Comparison of ENCODE assay signal across 8 mouse cellular contexts in the genomic region with DNA sequence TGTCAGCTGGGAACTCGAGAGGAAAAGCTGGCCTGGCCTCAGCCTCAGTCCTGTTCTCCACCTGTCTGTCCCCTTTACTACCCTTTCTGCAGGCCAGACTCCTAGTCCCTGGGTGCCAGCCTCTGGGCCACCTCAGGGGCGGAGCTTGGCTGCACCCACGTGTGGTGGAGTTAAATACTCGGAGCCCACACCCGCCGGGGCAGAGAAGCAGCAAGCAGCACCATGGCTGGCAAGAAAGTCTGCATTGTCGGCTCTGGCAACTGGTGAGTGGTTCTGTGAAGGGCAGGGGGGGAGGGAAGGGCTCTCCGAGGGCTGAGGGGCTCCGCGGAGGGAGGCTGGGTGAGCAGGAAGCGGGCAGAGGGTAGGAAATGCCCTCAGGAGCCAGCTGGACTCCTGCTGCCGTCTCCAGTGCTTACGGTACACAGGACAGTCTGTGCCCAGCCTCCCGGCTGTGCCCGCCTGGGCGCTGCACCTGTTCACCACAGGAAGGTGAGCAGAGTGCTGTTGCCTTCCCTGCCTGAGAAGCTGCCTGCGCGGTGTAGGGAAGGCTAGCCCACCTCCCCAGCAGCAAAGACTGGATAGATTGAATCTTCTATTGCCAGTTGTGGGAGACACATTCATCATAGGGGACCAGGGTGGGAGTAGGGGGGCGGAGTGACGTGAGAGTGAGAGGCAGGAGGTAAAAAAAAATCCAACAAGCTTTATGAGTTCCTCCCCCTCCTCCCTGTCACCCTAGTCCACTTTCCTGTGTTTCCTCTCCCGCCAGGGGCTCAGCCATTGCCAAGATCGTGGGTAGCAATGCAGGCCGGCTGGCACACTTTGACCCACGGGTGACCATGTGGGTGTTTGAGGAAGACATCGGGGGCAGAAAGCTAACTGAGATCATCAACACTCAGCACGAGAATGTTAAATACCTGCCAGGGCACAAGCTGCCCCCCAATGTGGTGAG. TPM values are rescaled to one million over a fixed set of nuclear protein-coding genes. Genes with fewer than 3 reads are reported as not detected.
DNase-seq lines count a peak whose midpoint lies in the region; ATAC-seq lines count a peak whose summit lies in the region.

Gene Gpd1, plus strand, starts transcription at position 130 of the 949 bp plus-strand sequence.

- H3K27ac ChIP-seq in kidney, embryonic 14.5 days (ENCODE audit: low read depth, low read length) = peak within 1 kb of the TSS; percentile 37; the same call in 1 of the 2 replicates
- peak within 1 kb of the TSS; percentile 65; the same call in 1 of the 2 replicates for H3K27ac ChIP-seq in liver, embryonic 13.5 days

- peak; percentile 70 to 83 for DNase-seq in left cerebral cortex, adult 18-20 months (ENCODE audit: low spot score in 2 of 2)
- DNase-seq in left cerebral cortex, adult 11 months (ENCODE audit: low spot score) = no peak
- peak; percentile 87 to 90 for DNase-seq in cerebellum, adult 18-20 months
- DNase-seq in gastrocnemius, postnatal 4 days (ENCODE audit: low spot score in 2 of 2) = no peak
- no peak for DNase-seq in liver, embryonic 13.5 days
- DNase-seq in right cerebral cortex, adult 2 months (ENCODE audit: low spot score in 2 of 2) = peak; percentile 66 to 68
- no peak for DNase-seq in spleen, adult 18-20 months

- WGBS in kidney, embryonic 14.5 days = 53% methylated on average over 26 of the region's 26 CpGs
- 63% methylated on average over 26 of the region's 26 CpGs for WGBS in liver, embryonic 13.5 days (ENCODE audit: insufficient replicate concordance)

- H3K9ac ChIP-seq in kidney, embryonic 14.5 days (ENCODE audit: low read depth, low read length) = no peak within 1 kb of the TSS
- H3K9ac ChIP-seq in liver, embryonic 13.5 days = no peak within 1 kb of the TSS

- peaks cover 24% of the 10 kb centered on the region for H3K36me3 ChIP-seq in kidney, embryonic 14.5 days (ENCODE audit: control insufficient read depth, insufficient read depth, low read length)
- H3K36me3 ChIP-seq in liver, embryonic 13.5 days = peaks cover 22% of the 10 kb centered on the region

- H3K4me1 ChIP-seq in kidney, embryonic 14.5 days (ENCODE audit: control insufficient read depth, insufficient read depth, low read length) = peaks cover 24% of the 10 kb centered on the region
- H3K4me1 ChIP-seq in liver, embryonic 13.5 days (replicated peaks) = peaks cover 40% of the 10 kb centered on the region

- no peaks in the 10 kb centered on the region for H3K27me3 ChIP-seq in kidney, embryonic 14.5 days (ENCODE audit: control insufficient read depth, insufficient read depth, low read length)
- no peaks in the 10 kb centered on the region for H3K27me3 ChIP-seq in liver, embryonic 13.5 days

- ATAC-seq in kidney, embryonic 14.5 days (ENCODE audit: low FRiP score, low TSS enrichment) = peak; percentile 8; the same call in 1 of the 2 replicates
- ATAC-seq in liver, embryonic 13.5 days (ENCODE audit: low read depth) = no peak

- no peaks in the 10 kb centered on the region for H3K9me3 ChIP-seq in kidney, embryonic 14.5 days (ENCODE audit: control insufficient read depth, low read length)
- H3K9me3 ChIP-seq in liver, embryonic 13.5 days (replicated peaks) = no peaks in the 10 kb centered on the region

- H3K4me3 ChIP-seq in kidney, embryonic 14.5 days (ENCODE audit: low read length) = no peak within 1 kb of the TSS
- H3K4me3 ChIP-seq in liver, embryonic 13.5 days (replicated peaks) = peak within 1 kb of the TSS; percentile 27

- H3K4me2 ChIP-seq in kidney, embryonic 14.5 days (replicated peaks; ENCODE audit: low read depth, low read length) = no peak within 1 kb of the TSS
- peak within 1 kb of the TSS; percentile 34 for H3K4me2 ChIP-seq in liver, embryonic 13.5 days

RNA-seq across cellular contexts. Expression of gene Gpd1, which starts in this region (rescaled TPM):
- 10 to 100 TPM; 76.6 to 82.3 TPM for total RNA-seq in left cerebral cortex, adult 18-20 months (2021)
- total RNA-seq in gastrocnemius, postnatal 4 days (2021) = 100 to 1,000 TPM; 201 to 212 TPM
- polyA plus RNA-seq in kidney, embryonic 14.5 days (2014; fragmentation: Nextera tagmentation; extraction: Ambion mirVana) = 2.0 and 3.1 TPM in 2 replicates
- 11.5 and 13.9 TPM in 2 replicates for polyA plus RNA-seq in liver, embryonic 13.5 days (2015; fragmentation: Nextera tagmentation; extraction: Ambion mirVana)

Comparison
In these comparisons a context has a peak if more than half of its experiments do, and no peak if none do; other contexts are left out.
1. DNase-seq: peak in left cerebral cortex, adult 18-20 months (2 of 2), cerebellum, adult 18-20 months (2 of 2) and right cerebral cortex, adult 2 months (2 of 2); none in left cerebral cortex, adult 11 months (single experiment), gastrocnemius, postnatal 4 days (0 of 2), liver, embryonic 13.5 days (single experiment) and spleen, adult 18-20 months (0 of 2).